Mouse (Mus musculus) liver, embryonic 12.5 days (tissue): ENCODE results near the gene Tmem260. TPM values are rescaled to one million over a fixed set of nuclear protein-coding genes. Genes with fewer than 3 reads are reported as not detected.

ENCODE experiments used
- ATAC-seq: fragments of 200-750 bp; cut with Nextera tagmentation; 2 replicates; pipeline ENCODE4 v1.8.0; 2017; ENCODE audit warnings: moderate number of reproducible peaks, mild to moderate bottlenecking, moderate library complexity
- H3K27ac ChIP-seq: fragments of 300-500 bp; sonication (generic); 2 replicates; pipeline ENCODE4 v1.5.1; 2016; ENCODE audit warnings: mild to moderate bottlenecking
- H3K27me3 ChIP-seq: fragments of 300-500 bp; sonication (generic); replicated peaks from 2 replicates; pipeline ENCODE4 v1.6.1; 2016; ENCODE audit warnings: mild to moderate bottlenecking, moderate library complexity
- H3K36me3 ChIP-seq: fragments of 300-500 bp; sonication (generic); 2 replicates; pipeline ENCODE4 v1.6.1; 2016; ENCODE audit warnings: mild to moderate bottlenecking, moderate library complexity
- H3K4me1 ChIP-seq: fragments of 300-500 bp; sonication (generic); 2 replicates; pipeline ENCODE4 v1.6.1; 2016
- H3K4me2 ChIP-seq: fragments of 300-500 bp; sonication (generic); 2 replicates; pipeline ENCODE4 v1.6.1; 2016; ENCODE audit warnings: mild to moderate bottlenecking, moderate library complexity
- H3K4me3 ChIP-seq: fragments of 300-500 bp; sonication (generic); 2 replicates; pipeline ENCODE4 v1.5.1; 2016; ENCODE audit warnings: mild to moderate bottlenecking, moderate library complexity
- H3K9ac ChIP-seq: fragments of 300-500 bp; sonication (generic); 2 replicates; pipeline ENCODE4 v1.6.1; 2016; ENCODE audit warnings: mild to moderate bottlenecking, moderate library complexity
- H3K9me3 ChIP-seq: fragments of 300-500 bp; sonication (generic); replicated peaks from 2 replicates; pipeline ENCODE4 v1.6.1; 2016; ENCODE audit warnings: mild to moderate bottlenecking, moderate library complexity
- WGBS: fragments of 180-500 bp; shearing (Covaris S2); methylation state at CpG from one replicate; pipeline ENCODE4 v1.1.7; 2016; ENCODE audit not compliant: insufficient replicate concordance; 5-methylcytosine and 5-hydroxymethylcytosine counted together
- polyA plus RNA-seq: library from polyadenylated mRNA; unstranded; fragments of >200 nt; fragmentation: Nextera tagmentation; extraction: Ambion mirVana; gene quantifications from 2 replicates; pipeline ENCODE4 v1.2.1, GENCODE M21; 2016

The Tmem260 gene
- polyA plus RNA-seq, 1 experiment from 2014 or later = 11.0 TPM

GRCm38 (mm10) chr14:48523361-48523760 lies 77.4 kb downstream of the Tmem260 start:
- no peak overlapping the region for H3K4me2 ChIP-seq

GRCm38 (mm10) chr14:48524135-48524534 lies 78.2 kb downstream of the Tmem260 start:
- Histone ChIP-seq H3K36me3 (no peaks in the 10 kb centered on the region), H3K4me3 (no peak overlapping the region), H3K27me3 (peaks cover 20% of the 10 kb centered on the region), H3K27ac (no peak overlapping the region), H3K9ac (no peak overlapping the region), H3K4me1 (peaks cover 3% of the 10 kb centered on the region; the same call in 1 of the 2 replicates), H3K9me3 (no peaks in the 10 kb centered on the region), H3K4me2 (no peak overlapping the region)
- 42% methylated on average over 9 of the region's 9 CpGs for WGBS
- ATAC-seq = no peak

More at GRCm38 (mm10) chr14:48523361-48523760, 77.4 kb downstream of the Tmem260 start:
- Histone ChIP-seq H3K9ac (no peak overlapping the region), H3K9me3 (no peaks in the 10 kb centered on the region), H3K4me1 (peaks cover 3% of the 10 kb centered on the region; the same call in 1 of the 2 replicates), H3K36me3 (no peaks in the 10 kb centered on the region), H3K4me3 (no peak overlapping the region), H3K27ac (no peak overlapping the region), H3K27me3 (peaks cover 13% of the 10 kb centered on the region; the same call in 1 of the 2 replicates)
- WGBS = 50% methylated on average over 1 of the region's 1 CpGs
- no peak for ATAC-seq

- WGBS = 61% methylated on average over 6 of the region's 6 CpGs
These were observed 79.1 kb downstream of the Tmem260 start for GRCm38 (mm10) chr14:48525055-48525454.

GRCm38 (mm10) chr14:48530629-48531028 lies 84.7 kb downstream of the Tmem260 start:
- no peaks in the 10 kb centered on the region for H3K9me3 ChIP-seq
- no peaks in the 10 kb centered on the region for H3K36me3 ChIP-seq
- ATAC-seq = no peak
- H3K9ac ChIP-seq = no peak overlapping the region
- WGBS = 64% methylated on average over 10 of the region's 10 CpGs
- H3K4me1 ChIP-seq = no peaks in the 10 kb centered on the region
- H3K27ac ChIP-seq = no peak overlapping the region
- no peak overlapping the region for H3K4me2 ChIP-seq
- H3K27me3 ChIP-seq = peaks cover 15% of the 10 kb centered on the region
- no peak overlapping the region for H3K4me3 ChIP-seq

More at GRCm38 (mm10) chr14:48525055-48525454, 79.1 kb downstream of the Tmem260 start:
- no peak overlapping the region for H3K27ac ChIP-seq
- H3K36me3 ChIP-seq = no peaks in the 10 kb centered on the region
- H3K4me1 ChIP-seq = peaks cover 3% of the 10 kb centered on the region; the same call in 1 of the 2 replicates
- ATAC-seq = no peak
- H3K9ac ChIP-seq = no peak overlapping the region
- no peaks in the 10 kb centered on the region for H3K9me3 ChIP-seq
- H3K4me3 ChIP-seq = no peak overlapping the region
- no peak overlapping the region for H3K4me2 ChIP-seq
- H3K27me3 ChIP-seq = peaks cover 24% of the 10 kb centered on the region

GRCm38 (mm10) chr14:48537795-48538766 lies 92.2 kb downstream of the Tmem260 start:
- H3K4me2 ChIP-seq = peak overlapping the region; percentile 73
- peak; percentile 95 for ATAC-seq
- H3K27me3 ChIP-seq = no peaks in the 10 kb centered on the region
- H3K9me3 ChIP-seq = no peaks in the 10 kb centered on the region
- H3K9ac ChIP-seq = peak overlapping the region; percentile 74
- WGBS = 28% methylated on average over 14 of the region's 14 CpGs
- H3K4me3 ChIP-seq = peak overlapping the region; percentile 59
- H3K27ac ChIP-seq = peak overlapping the region; percentile 97
- peaks cover 64% of the 10 kb centered on the region for H3K4me1 ChIP-seq
- no peaks in the 10 kb centered on the region for H3K36me3 ChIP-seq

GRCm38 (mm10) chr14:48545166-48545565 lies 99.2 kb downstream of the Tmem260 start:
- Histone ChIP-seq H3K36me3 (no peaks in the 10 kb centered on the region), H3K4me3 (no peak overlapping the region), H3K27ac (no peak overlapping the region), H3K9me3 (no peaks in the 10 kb centered on the region), H3K9ac (no peak overlapping the region), H3K4me1 (peaks cover 49% of the 10 kb centered on the region), H3K27me3 (no peaks in the 10 kb centered on the region), H3K4me2 (no peak overlapping the region)
- no peak for ATAC-seq
- WGBS = 73% methylated on average over 10 of the region's 10 CpGs

- 62% methylated on average over 3 of the region's 3 CpGs for WGBS
These were observed 100.1 kb downstream of the Tmem260 start for GRCm38 (mm10) chr14:48546009-48546408.

GRCm38 (mm10) chr14:48549703-48550102 lies 103.8 kb downstream of the Tmem260 start:
- no peak overlapping the region for H3K4me3 ChIP-seq
- H3K36me3 ChIP-seq = no peaks in the 10 kb centered on the region
- no peak for ATAC-seq
- H3K4me1 ChIP-seq = peaks cover 25% of the 10 kb centered on the region
- WGBS = 63% methylated on average over 7 of the region's 7 CpGs
- no peaks in the 10 kb centered on the region for H3K9me3 ChIP-seq
- no peak overlapping the region for H3K9ac ChIP-seq
- no peak overlapping the region for H3K27ac ChIP-seq
- H3K4me2 ChIP-seq = no peak overlapping the region
- no peaks in the 10 kb centered on the region; the same call in 1 of the 2 replicates for H3K27me3 ChIP-seq

More at GRCm38 (mm10) chr14:48546009-48546408, 100.1 kb downstream of the Tmem260 start:
- no peaks in the 10 kb centered on the region for H3K9me3 ChIP-seq
- H3K4me3 ChIP-seq = no peak overlapping the region
- H3K27me3 ChIP-seq = no peaks in the 10 kb centered on the region
- H3K27ac ChIP-seq = no peak overlapping the region
- no peak overlapping the region for H3K4me2 ChIP-seq
- no peaks in the 10 kb centered on the region for H3K36me3 ChIP-seq
- peaks cover 41% of the 10 kb centered on the region for H3K4me1 ChIP-seq
- no peak overlapping the region for H3K9ac ChIP-seq
- no peak for ATAC-seq

- Histone ChIP-seq H3K27me3 (peaks cover 3% of the 10 kb centered on the region), H3K27ac (no peak overlapping the region), H3K4me3 (no peak overlapping the region), H3K9ac (no peak overlapping the region), H3K36me3 (no peaks in the 10 kb centered on the region), H3K9me3 (no peaks in the 10 kb centered on the region), H3K4me1 (peaks cover 13% of the 10 kb centered on the region), H3K4me2 (no peak overlapping the region)
- ATAC-seq = no peak
- 69% methylated on average over 4 of the region's 4 CpGs for WGBS
These were observed 107.3 kb downstream of the Tmem260 start for GRCm38 (mm10) chr14:48553216-48553615.

- Histone ChIP-seq H3K27ac (no peak overlapping the region), H3K9me3 (no peaks in the 10 kb centered on the region), H3K4me2 (no peak overlapping the region), H3K4me1 (peaks cover 15% of the 10 kb centered on the region), H3K9ac (no peak overlapping the region), H3K4me3 (no peak overlapping the region), H3K36me3 (no peaks in the 10 kb centered on the region), H3K27me3 (peaks cover 3% of the 10 kb centered on the region)
- 63% methylated on average over 9 of the region's 9 CpGs for WGBS
- no peak for ATAC-seq
These were observed 107.8 kb downstream of the Tmem260 start for GRCm38 (mm10) chr14:48553754-48554153.

GRCm38 (mm10) chr14:48558975-48559374 lies 113.1 kb downstream of the Tmem260 start:
- Histone ChIP-seq H3K9ac (no peak overlapping the region), H3K4me1 (peaks cover 13% of the 10 kb centered on the region), H3K27ac (no peak overlapping the region), H3K9me3 (no peaks in the 10 kb centered on the region), H3K36me3 (no peaks in the 10 kb centered on the region), H3K4me2 (no peak overlapping the region; the same call in 1 of the 2 replicates), H3K27me3 (peaks cover 3% of the 10 kb centered on the region), H3K4me3 (no peak overlapping the region)
- no peak for ATAC-seq
- 19% methylated on average over 4 of the region's 4 CpGs for WGBS

- H3K27me3 ChIP-seq = peaks cover 3% of the 10 kb centered on the region; the same call in 1 of the 2 replicates
- ATAC-seq = peak; percentile 65
- H3K9me3 ChIP-seq = no peaks in the 10 kb centered on the region
- WGBS = 65% methylated on average over 7 of the region's 7 CpGs
- H3K9ac ChIP-seq = no peak overlapping the region
- H3K4me1 ChIP-seq = peaks cover 13% of the 10 kb centered on the region
- no peaks in the 10 kb centered on the region for H3K36me3 ChIP-seq
- H3K27ac ChIP-seq = no peak overlapping the region
- no peak overlapping the region for H3K4me2 ChIP-seq
- no peak overlapping the region for H3K4me3 ChIP-seq
These were observed 113.8 kb downstream of the Tmem260 start for GRCm38 (mm10) chr14:48559736-48560135.
